Mouse (Mus musculus): Measurements from ENCODE around the gene Dph2. TPM values are rescaled to one million over a fixed set of nuclear protein-coding genes. Genes with fewer than 3 reads are reported as not detected.

The Dph2 gene
- 19.1 and 22.0 TPM in 2 replicates for polyA plus RNA-seq (2014; fragmentation: Nextera tagmentation; extraction: Ambion mirVana)

DNA sequence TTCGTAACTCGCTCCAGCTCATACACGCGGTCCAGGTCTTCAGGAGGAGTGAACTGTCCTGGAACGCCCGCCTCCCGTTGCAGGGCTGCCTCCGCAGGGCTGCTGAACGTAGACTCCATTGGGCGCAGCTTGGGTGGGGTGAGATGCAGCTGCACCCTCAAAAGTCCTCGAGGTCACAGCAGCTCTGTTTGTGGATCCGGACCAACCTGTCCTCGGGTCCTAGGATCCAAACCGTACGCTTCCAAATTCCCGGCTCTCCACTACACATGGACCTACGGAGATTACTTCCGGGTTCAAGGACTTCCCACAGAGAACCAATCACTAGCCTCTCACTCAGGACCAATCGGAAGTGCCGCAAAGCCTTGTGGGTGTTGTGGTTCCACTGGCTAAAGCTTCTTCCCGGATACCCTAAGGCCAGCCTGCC lies at the start of gene Dph2:
Dph2 (minus strand) TSS at position 295 of the 424 bp plus-strand sequence.
- H3K36me3 ChIP-seq (ENCODE audit: control insufficient read depth, insufficient read depth, low read length): peaks cover 29% of the 10 kb centered on the region
- H3K9ac ChIP-seq (ENCODE audit: low read depth, low read length): peak within 1 kb of the TSS; percentile 48; the same call in 1 of the 2 replicates
- H3K4me3 ChIP-seq (ENCODE audit: low read length): peak within 1 kb of the TSS; percentile 73
- peaks cover 6% of the 10 kb centered on the region; the same call in 1 of the 2 replicates for H3K4me1 ChIP-seq (ENCODE audit: control insufficient read depth, insufficient read depth, low read length)
- peak; percentile 77 for ATAC-seq (ENCODE audit: low FRiP score, low TSS enrichment)
- H3K27ac ChIP-seq (ENCODE audit: low read depth, low read length): no peak within 1 kb of the TSS
- WGBS: 1% methylated on average over 21 of the region's 21 CpGs
- peak within 1 kb of the TSS; percentile 82 for H3K4me2 ChIP-seq (replicated peaks; ENCODE audit: low read depth, low read length)
- no peaks in the 10 kb centered on the region for H3K27me3 ChIP-seq (ENCODE audit: control insufficient read depth, insufficient read depth, low read length)
- H3K9me3 ChIP-seq (ENCODE audit: control insufficient read depth, low read length): no peaks in the 10 kb centered on the region

DNA sequence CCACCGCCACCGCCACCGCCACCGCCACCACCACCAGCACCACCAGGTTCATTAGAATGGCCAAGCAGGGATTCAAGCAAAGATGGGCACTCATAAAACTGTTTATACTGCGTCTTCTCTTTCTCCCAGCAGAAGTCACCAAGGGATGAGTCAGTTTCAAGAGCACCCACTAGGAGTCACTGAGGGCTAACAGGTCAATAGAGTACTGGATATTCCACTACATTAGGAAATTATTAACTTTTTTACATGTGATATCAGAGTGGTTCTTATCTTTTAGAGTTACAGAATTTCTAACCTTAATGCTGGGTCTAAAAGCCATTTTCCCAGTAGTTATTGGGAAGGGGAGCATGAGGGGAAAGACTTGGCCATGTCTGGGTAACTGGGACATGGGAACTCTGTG lies 45.1 kb upstream of the Dph2 start:
- no peak overlapping the region for H3K9ac ChIP-seq (ENCODE audit: low read depth, low read length)
- H3K9me3 ChIP-seq (ENCODE audit: control insufficient read depth, low read length): no peaks in the 10 kb centered on the region
- H3K4me2 ChIP-seq (replicated peaks; ENCODE audit: low read depth, low read length): no peak overlapping the region
- H3K4me3 ChIP-seq (ENCODE audit: low read length): no peak overlapping the region
- ATAC-seq (ENCODE audit: low FRiP score, low TSS enrichment): no peak
- no peaks in the 10 kb centered on the region for H3K27me3 ChIP-seq (ENCODE audit: control insufficient read depth, insufficient read depth, low read length)
- no peak overlapping the region for H3K27ac ChIP-seq (ENCODE audit: low read depth, low read length)
- no peaks in the 10 kb centered on the region for H3K4me1 ChIP-seq (ENCODE audit: control insufficient read depth, insufficient read depth, low read length)
- H3K36me3 ChIP-seq (ENCODE audit: control insufficient read depth, insufficient read depth, low read length): peaks cover 9% of the 10 kb centered on the region; the same call in 1 of the 2 replicates
- WGBS: 95% methylated on average over 5 of the region's 5 CpGs

DNA sequence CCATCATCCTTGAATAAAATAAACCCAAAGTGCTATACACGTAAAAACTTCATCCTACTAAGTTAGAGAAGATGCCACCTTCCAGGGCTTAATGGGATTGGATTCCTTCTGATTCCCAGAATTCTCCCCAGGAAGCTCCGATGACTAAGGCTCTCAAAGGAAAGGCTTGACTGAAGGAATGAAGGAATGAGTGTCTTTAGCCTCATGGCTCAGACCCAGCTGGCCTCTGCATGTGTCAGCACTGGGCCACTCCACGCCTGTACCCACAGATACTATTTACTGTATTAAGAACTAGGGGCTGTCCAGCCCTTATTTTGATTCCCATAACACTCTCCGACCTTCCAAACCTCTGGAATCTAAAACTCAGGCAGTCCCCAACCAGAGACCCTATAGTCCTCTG lies 42.2 kb upstream of the Dph2 start:
- H3K27me3 ChIP-seq (ENCODE audit: control insufficient read depth, insufficient read depth, low read length): no peaks in the 10 kb centered on the region; the same call in 1 of the 2 replicates
- H3K9me3 ChIP-seq (ENCODE audit: control insufficient read depth, low read length): no peaks in the 10 kb centered on the region
- 0 out of 2 replicates have a peak, but pooled peaks cover under 1% of the 10 kb centered on the region for H3K4me1 ChIP-seq (ENCODE audit: control insufficient read depth, insufficient read depth, low read length)
- no peak for ATAC-seq (ENCODE audit: low FRiP score, low TSS enrichment)
- no peak overlapping the region for H3K9ac ChIP-seq (ENCODE audit: low read depth, low read length)
- H3K36me3 ChIP-seq (ENCODE audit: control insufficient read depth, insufficient read depth, low read length): no peaks in the 10 kb centered on the region
- H3K4me2 ChIP-seq (replicated peaks; ENCODE audit: low read depth, low read length): no peak overlapping the region
- 90% methylated on average over 4 of the region's 4 CpGs for WGBS
- no peak overlapping the region for H3K27ac ChIP-seq (ENCODE audit: low read depth, low read length)
- H3K4me3 ChIP-seq (ENCODE audit: low read length): no peak overlapping the region

DNA sequence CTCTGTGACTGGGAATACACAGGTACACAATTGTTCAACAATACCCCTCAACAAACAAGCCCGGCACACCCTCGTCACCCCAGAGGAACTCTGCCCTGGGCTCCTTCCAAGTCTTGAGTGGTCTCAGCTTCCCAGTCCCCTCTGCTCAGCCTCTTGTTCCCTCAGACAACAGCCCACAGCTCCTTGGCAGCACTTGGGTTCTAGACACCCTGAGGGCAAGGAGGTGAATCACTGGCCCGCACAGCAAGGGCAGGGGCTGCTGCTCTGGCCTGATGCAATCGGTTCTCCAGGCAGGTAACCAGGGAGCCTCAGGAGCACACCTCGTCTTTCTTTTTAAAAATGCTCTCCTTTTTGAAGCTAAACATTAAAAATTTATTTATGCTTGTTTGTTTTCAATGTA lies 41.4 kb upstream of the Dph2 start:
- Histone ChIP-seq H3K27me3 (ENCODE audit: control insufficient read depth, insufficient read depth, low read length) (no peaks in the 10 kb centered on the region; the same call in 1 of the 2 replicates), H3K4me1 (ENCODE audit: control insufficient read depth, insufficient read depth, low read length) (peaks cover 7% of the 10 kb centered on the region; the same call in 1 of the 2 replicates), H3K27ac (ENCODE audit: low read depth, low read length) (no peak overlapping the region), H3K9me3 (ENCODE audit: control insufficient read depth, low read length) (no peaks in the 10 kb centered on the region), H3K4me3 (ENCODE audit: low read length) (no peak overlapping the region), H3K36me3 (ENCODE audit: control insufficient read depth, insufficient read depth, low read length) (no peaks in the 10 kb centered on the region), H3K4me2 (replicated peaks; ENCODE audit: low read depth, low read length) (no peak overlapping the region), H3K9ac (ENCODE audit: low read depth, low read length) (no peak overlapping the region)
- ATAC-seq (ENCODE audit: low FRiP score, low TSS enrichment): no peak
- 74% methylated on average over 5 of the region's 5 CpGs for WGBS

DNA sequence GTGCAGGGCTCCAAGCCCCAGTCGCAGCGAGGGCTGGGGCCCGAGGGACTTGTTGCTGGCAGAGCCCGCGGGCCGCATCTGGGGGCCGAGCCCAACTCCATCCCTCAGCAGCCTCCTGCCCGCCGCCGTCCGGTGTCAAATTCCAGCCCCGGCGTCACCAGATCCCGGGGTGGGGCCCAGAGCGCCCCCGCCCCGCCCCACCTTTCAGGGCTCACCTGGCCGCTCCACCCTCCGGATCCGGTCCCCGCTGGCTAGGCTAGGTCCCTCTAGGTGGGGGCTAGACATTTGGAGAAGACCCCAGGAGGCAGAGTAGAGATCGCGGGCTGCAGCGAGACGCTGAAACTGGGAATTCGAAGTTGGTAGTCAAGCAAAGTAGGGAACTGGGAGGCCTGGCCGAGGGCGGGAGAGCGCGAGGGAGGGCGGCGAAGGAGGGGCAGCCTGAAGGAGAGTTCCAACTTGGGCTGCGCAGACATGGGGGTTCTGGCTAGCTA lies 37.6 kb upstream of the Dph2 start, which contains the start of gene Artn:
Artn (minus strand) TSS at position 373 of the 491 bp plus-strand sequence.
- Histone ChIP-seq H3K9me3 (ENCODE audit: control insufficient read depth, low read length) (no peaks in the 10 kb centered on the region), H3K36me3 (ENCODE audit: control insufficient read depth, insufficient read depth, low read length) (no peaks in the 10 kb centered on the region), H3K27ac (ENCODE audit: low read depth, low read length) (no peak within 1 kb of the TSS), H3K27me3 (ENCODE audit: control insufficient read depth, insufficient read depth, low read length) (peaks cover 30% of the 10 kb centered on the region), H3K4me1 (ENCODE audit: control insufficient read depth, insufficient read depth, low read length) (peaks cover 14% of the 10 kb centered on the region; the same call in 1 of the 2 replicates), H3K9ac (ENCODE audit: low read depth, low read length) (peak within 1 kb of the TSS; percentile 38; the same call in 1 of the 2 replicates), H3K4me3 (ENCODE audit: low read length) (peak within 1 kb of the TSS; percentile 40), H3K4me2 (replicated peaks; ENCODE audit: low read depth, low read length) (peak within 1 kb of the TSS; percentile 75)
- ATAC-seq (ENCODE audit: low FRiP score, low TSS enrichment): peak; percentile 78
- WGBS: under 1% methylated on average over 33 of the region's 33 CpGs

DNA sequence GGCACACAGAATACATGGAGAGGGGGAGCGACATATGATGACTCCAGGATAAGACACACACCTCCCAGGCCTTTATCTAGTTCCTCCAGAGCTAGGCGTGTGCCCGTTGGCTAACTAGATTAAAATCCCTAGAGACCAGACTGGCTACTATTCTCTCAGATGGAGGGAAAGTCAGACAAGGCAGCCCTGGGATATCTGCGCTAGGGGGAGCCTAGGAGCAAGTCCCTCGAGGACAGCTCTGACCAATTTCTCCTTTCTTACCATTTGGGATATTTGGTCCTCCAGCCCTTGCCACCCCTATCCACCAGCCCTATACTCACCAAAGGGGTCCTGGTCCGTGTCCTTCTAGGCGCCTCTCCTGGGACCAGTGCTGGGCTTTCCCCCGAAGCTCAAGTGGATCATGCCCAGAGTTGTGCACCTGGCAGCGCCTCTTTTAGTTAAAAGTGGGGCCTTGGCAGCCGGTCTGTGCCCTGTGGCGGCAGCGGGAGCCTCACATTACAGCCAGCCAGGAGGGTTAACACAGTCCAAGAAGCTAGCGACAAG lies 36.9 kb upstream of the Dph2 start:
- WGBS: 2% methylated on average over 13 of the region's 13 CpGs
- peaks cover 30% of the 10 kb centered on the region for H3K27me3 ChIP-seq (ENCODE audit: control insufficient read depth, insufficient read depth, low read length)
- no peak overlapping the region for H3K27ac ChIP-seq (ENCODE audit: low read depth, low read length)
- ATAC-seq (ENCODE audit: low FRiP score, low TSS enrichment): peak; percentile 38
- peak overlapping the region; percentile 40 for H3K4me3 ChIP-seq (ENCODE audit: low read length)
- peaks cover 14% of the 10 kb centered on the region; the same call in 1 of the 2 replicates for H3K4me1 ChIP-seq (ENCODE audit: control insufficient read depth, insufficient read depth, low read length)
- peak overlapping the region; percentile 38; the same call in 1 of the 2 replicates for H3K9ac ChIP-seq (ENCODE audit: low read depth, low read length)
- no peaks in the 10 kb centered on the region for H3K36me3 ChIP-seq (ENCODE audit: control insufficient read depth, insufficient read depth, low read length)
- H3K9me3 ChIP-seq (ENCODE audit: control insufficient read depth, low read length): no peaks in the 10 kb centered on the region
- H3K4me2 ChIP-seq (replicated peaks; ENCODE audit: low read depth, low read length): peak overlapping the region; percentile 75

DNA sequence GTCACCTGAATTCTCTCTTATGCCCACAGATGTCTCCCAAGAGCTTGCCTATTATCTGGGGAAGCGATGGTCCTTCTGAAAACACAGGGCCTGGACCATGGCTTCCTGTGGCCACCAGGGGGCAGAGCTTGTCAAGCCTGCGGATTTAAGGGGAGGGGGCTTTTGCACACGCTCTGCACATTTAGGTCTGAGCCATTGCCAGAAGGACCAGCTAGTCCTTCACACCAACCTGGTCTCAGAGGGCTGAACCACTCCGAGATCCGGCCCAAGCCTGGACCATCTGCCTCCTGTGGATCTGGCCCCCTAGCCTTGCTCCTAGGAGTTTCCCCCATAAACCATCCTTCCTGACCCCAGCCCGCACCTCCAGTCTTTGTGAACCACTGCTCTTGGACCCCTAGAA lies 36.4 kb upstream of the Dph2 start:
- no peak overlapping the region for H3K9ac ChIP-seq (ENCODE audit: low read depth, low read length)
- peaks cover 30% of the 10 kb centered on the region for H3K27me3 ChIP-seq (ENCODE audit: control insufficient read depth, insufficient read depth, low read length)
- peak overlapping the region; percentile 75 for H3K4me2 ChIP-seq (replicated peaks; ENCODE audit: low read depth, low read length)
- 14% methylated on average over 6 of the region's 6 CpGs for WGBS
- peaks cover 14% of the 10 kb centered on the region; the same call in 1 of the 2 replicates for H3K4me1 ChIP-seq (ENCODE audit: control insufficient read depth, insufficient read depth, low read length)
- H3K4me3 ChIP-seq (ENCODE audit: low read length): peak overlapping the region; percentile 1; the same call in 1 of the 2 replicates
- no peak overlapping the region for H3K27ac ChIP-seq (ENCODE audit: low read depth, low read length)
- no peaks in the 10 kb centered on the region for H3K36me3 ChIP-seq (ENCODE audit: control insufficient read depth, insufficient read depth, low read length)
- ATAC-seq (ENCODE audit: low FRiP score, low TSS enrichment): peak; percentile 28; the same call in 1 of the 2 replicates
- no peaks in the 10 kb centered on the region for H3K9me3 ChIP-seq (ENCODE audit: control insufficient read depth, low read length)

DNA sequence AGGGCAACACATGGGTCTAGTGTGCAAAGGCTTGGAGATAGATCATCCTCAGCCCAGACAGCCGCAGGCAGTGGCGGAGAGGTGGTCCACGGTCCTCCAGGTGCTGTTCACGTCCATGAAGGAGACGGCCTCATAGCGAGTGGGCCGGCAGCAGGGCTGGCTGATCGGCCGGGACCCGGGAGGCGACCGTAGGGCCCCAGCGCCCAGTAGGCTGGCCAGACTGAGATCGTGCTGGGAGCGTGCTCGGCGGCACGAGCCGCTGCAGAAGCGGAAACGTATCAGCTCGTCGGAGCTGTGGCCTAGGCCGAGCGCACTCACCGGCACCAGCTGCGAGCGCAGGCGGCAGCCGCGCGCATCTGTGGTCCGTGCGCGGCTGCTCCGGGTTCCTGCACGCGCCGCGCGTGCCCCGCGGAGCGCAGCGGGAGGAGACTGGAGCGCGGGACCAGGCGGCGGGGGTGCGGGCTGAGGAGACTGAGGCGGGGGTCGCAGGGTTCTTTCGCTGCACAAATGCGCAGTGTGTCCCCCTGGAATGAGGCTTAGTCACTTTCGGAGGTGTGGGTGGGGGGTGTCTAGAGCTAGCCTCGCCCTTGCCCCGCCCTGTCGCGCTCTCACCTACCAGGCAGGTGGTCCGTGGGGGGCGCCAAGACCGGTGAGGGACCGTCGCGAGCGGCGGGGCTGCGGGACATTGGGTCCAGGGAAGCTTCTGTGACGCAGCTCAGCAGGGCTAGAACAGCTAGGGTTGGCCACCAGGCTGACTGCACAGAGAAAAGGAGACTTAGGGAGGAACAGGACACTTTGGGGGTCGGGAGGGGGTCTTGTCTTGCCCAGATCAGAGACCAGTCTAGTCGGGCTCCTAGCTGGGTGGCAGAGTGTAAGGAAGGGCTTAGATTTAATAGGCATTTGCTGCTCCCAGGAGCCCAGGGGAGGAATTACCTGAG lies 35.0 kb upstream of the Dph2 start:
- peak overlapping the region; percentile 52; the same call in 1 of the 2 replicates for H3K9ac ChIP-seq (ENCODE audit: low read depth, low read length)
- WGBS: under 1% methylated on average over 71 of the region's 71 CpGs
- H3K4me3 ChIP-seq (ENCODE audit: low read length): peak overlapping the region; percentile 49
- H3K4me2 ChIP-seq (replicated peaks; ENCODE audit: low read depth, low read length): peak overlapping the region; percentile 94
- peaks cover 30% of the 10 kb centered on the region for H3K27me3 ChIP-seq (ENCODE audit: control insufficient read depth, insufficient read depth, low read length)
- peaks cover 14% of the 10 kb centered on the region; the same call in 1 of the 2 replicates for H3K4me1 ChIP-seq (ENCODE audit: control insufficient read depth, insufficient read depth, low read length)
- ATAC-seq (ENCODE audit: low FRiP score, low TSS enrichment): peak; percentile 39
- H3K27ac ChIP-seq (ENCODE audit: low read depth, low read length): no peak overlapping the region
- H3K36me3 ChIP-seq (ENCODE audit: control insufficient read depth, insufficient read depth, low read length): no peaks in the 10 kb centered on the region
- no peaks in the 10 kb centered on the region for H3K9me3 ChIP-seq (ENCODE audit: control insufficient read depth, low read length)

Data from kidney, embryonic 14.5 days (tissue).